In the genomic region with DNA sequence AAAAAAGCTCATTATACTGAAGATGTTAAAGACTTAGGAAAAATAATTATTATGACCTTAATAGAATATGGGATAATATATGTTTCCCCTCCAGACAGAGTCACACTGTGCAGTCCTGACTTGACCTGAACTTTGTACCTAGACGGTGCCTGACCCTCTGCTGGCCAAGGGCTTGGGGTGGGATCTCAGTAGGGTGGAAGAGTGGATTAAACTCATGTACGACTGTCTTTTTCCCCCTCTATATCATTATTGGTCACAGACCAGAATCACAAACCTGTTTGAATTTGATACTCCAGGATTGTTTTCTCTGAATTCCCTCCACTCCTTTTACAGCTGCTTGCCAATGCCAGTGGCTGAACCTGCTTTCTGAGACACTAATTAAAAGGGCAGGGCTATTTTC, we compare ENCODE assay signal across 11 mouse cellular contexts. TPM values are rescaled to one million over a fixed set of nuclear protein-coding genes. Genes with fewer than 3 reads are reported as not detected.
DNase-seq lines count a peak whose midpoint lies in the region; ATAC-seq lines count a peak whose summit lies in the region.
"Not testable (repeated sequence)": the region's sequence is repeated elsewhere in the genome, so short reads cannot be mapped to it uniquely, and the experiment has no call there.
"Had no signal": no experiment of that assay in that cellular context is flagged by ENCODE, and none has a peak within 500 bp of the region (broad histone marks: within the 10 kb centered on the region; RNA-seq: fewer than 3 reads in every experiment).

No protein-coding gene starts in this region.

- H3K36me3 ChIP-seq in embryonic facial prominence, embryonic 10.5 days (replicated peaks); forebrain, embryonic 12.5 days (replicated peaks); hindbrain, embryonic 14.5 days (replicated peaks; ENCODE audit: control insufficient read depth, insufficient read depth); limb, embryonic 11.5 days (ENCODE audit: control insufficient read depth, insufficient read depth, low read length); liver, embryonic 16.5 days (ENCODE audit: control insufficient read depth, insufficient read depth); midbrain, embryonic 11.5 days (ENCODE audit: control insufficient read depth, insufficient read depth, low read length); stomach, embryonic 15.5 days: not testable (repeated sequence)

- H3K9ac ChIP-seq in forebrain, embryonic 12.5 days; hindbrain, embryonic 14.5 days; limb, embryonic 11.5 days (ENCODE audit: low read length); midbrain, embryonic 11.5 days (ENCODE audit: low read length); stomach, embryonic 15.5 days: not testable (repeated sequence)
- peak overlapping the region; percentile 54 for H3K9ac ChIP-seq in liver, embryonic 16.5 days (ENCODE audit: low read depth, low read length)

- not testable (repeated sequence) for H3K27me3 ChIP-seq in embryonic facial prominence, embryonic 10.5 days (replicated peaks; ENCODE audit: low read depth, poor library complexity, severe bottlenecking); forebrain, embryonic 12.5 days; hindbrain, embryonic 14.5 days (ENCODE audit: control insufficient read depth, insufficient read depth, low read length); limb, embryonic 11.5 days (ENCODE audit: control insufficient read depth, insufficient read depth, low read length); liver, embryonic 16.5 days (ENCODE audit: control insufficient read depth, insufficient read depth, low read depth, low read length); midbrain, embryonic 11.5 days (ENCODE audit: control insufficient read depth, insufficient read depth, low read length); stomach, embryonic 15.5 days (replicated peaks)

- H3K27ac ChIP-seq in embryonic facial prominence, embryonic 10.5 days (replicated peaks) = peak overlapping the region; percentile 71
- peak overlapping the region; percentile 73; the same call in 1 of the 2 replicates for H3K27ac ChIP-seq in forebrain, embryonic 12.5 days
- not testable (repeated sequence) for H3K27ac ChIP-seq in hindbrain, embryonic 14.5 days; limb, embryonic 11.5 days (replicated peaks; ENCODE audit: low read depth, low read length)
- peak overlapping the region; percentile 81 for H3K27ac ChIP-seq in liver, embryonic 16.5 days (ENCODE audit: low read length)
- H3K27ac ChIP-seq in midbrain, embryonic 11.5 days (ENCODE audit: low read depth, low read length) = peak overlapping the region; percentile 20; the same call in 1 of the 2 replicates
- H3K27ac ChIP-seq in stomach, embryonic 15.5 days = peak overlapping the region; percentile 61; the same call in 1 of the 2 replicates

- WGBS in embryonic facial prominence, embryonic 10.5 days = 21% methylated on average over 2 of the region's 2 CpGs
- WGBS in forebrain, embryonic 12.5 days = 24% methylated on average over 2 of the region's 2 CpGs
- 13% methylated on average over 2 of the region's 2 CpGs for WGBS in hindbrain, embryonic 14.5 days
- 32% methylated on average over 2 of the region's 2 CpGs for WGBS in limb, embryonic 11.5 days
- 28% methylated on average over 2 of the region's 2 CpGs for WGBS in liver, embryonic 16.5 days (ENCODE audit: insufficient replicate concordance)
- 26% methylated on average over 2 of the region's 2 CpGs for WGBS in midbrain, embryonic 11.5 days
- 15% methylated on average over 2 of the region's 2 CpGs for WGBS in stomach, embryonic 15.5 days

- peak overlapping the region; percentile 33; the same call in 1 of the 2 replicates for H3K4me3 ChIP-seq in embryonic facial prominence, embryonic 10.5 days
- not testable (repeated sequence) for H3K4me3 ChIP-seq in forebrain, embryonic 12.5 days (replicated peaks); hindbrain, embryonic 14.5 days (replicated peaks; ENCODE audit: low read length); limb, embryonic 11.5 days (ENCODE audit: low read depth, low read length); midbrain, embryonic 11.5 days (ENCODE audit: low read depth, low read length); stomach, embryonic 15.5 days (replicated peaks)
- peak overlapping the region; percentile 46 for H3K4me3 ChIP-seq in liver, embryonic 16.5 days (ENCODE audit: low read depth, low read length)

- not testable (repeated sequence) for H3K9me3 ChIP-seq in embryonic facial prominence, embryonic 10.5 days; forebrain, embryonic 12.5 days; hindbrain, embryonic 14.5 days (ENCODE audit: control insufficient read depth, low read length); limb, embryonic 11.5 days (ENCODE audit: control insufficient read depth, low read length); liver, embryonic 16.5 days (replicated peaks; ENCODE audit: control insufficient read depth, low read length); midbrain, embryonic 11.5 days (ENCODE audit: control insufficient read depth, low read length); stomach, embryonic 15.5 days

- DNase-seq in embryonic facial prominence, embryonic 10.5 days (ENCODE audit: low spot score); hindbrain, embryonic 14.5 days (ENCODE audit: low spot score); limb, embryonic 11.5 days (ENCODE audit: low spot score): not testable (repeated sequence)
- peak; percentile 90 for DNase-seq in midbrain, embryonic 11.5 days (ENCODE audit: low spot score, missing footprints)

- not testable (repeated sequence) for H3K4me1 ChIP-seq in embryonic facial prominence, embryonic 10.5 days; forebrain, embryonic 12.5 days; hindbrain, embryonic 14.5 days (replicated peaks; ENCODE audit: control insufficient read depth, insufficient read depth, low read length); limb, embryonic 11.5 days (ENCODE audit: control insufficient read depth, insufficient read depth, low read length); midbrain, embryonic 11.5 days (ENCODE audit: control insufficient read depth, insufficient read depth, low read length); stomach, embryonic 15.5 days
- H3K4me1 ChIP-seq in liver, embryonic 16.5 days (ENCODE audit: control insufficient read depth, low read depth, low read length) = peaks cover 30% of the 10 kb centered on the region

- peak overlapping the region; percentile 30 for H3K4me2 ChIP-seq in forebrain, embryonic 12.5 days
- peak overlapping the region; percentile 29; the same call in 1 of the 2 replicates for H3K4me2 ChIP-seq in hindbrain, embryonic 14.5 days (replicated peaks)
- H3K4me2 ChIP-seq in limb, embryonic 11.5 days (ENCODE audit: low read depth, severe bottlenecking) = peak overlapping the region; percentile 13; the same call in 1 of the 2 replicates
- peak overlapping the region; percentile 57 for H3K4me2 ChIP-seq in liver, embryonic 16.5 days (ENCODE audit: low read depth, low read length)
- not testable (repeated sequence) for H3K4me2 ChIP-seq in midbrain, embryonic 11.5 days; stomach, embryonic 15.5 days

- not testable (repeated sequence) for ATAC-seq in forebrain, embryonic 12.5 days (ENCODE audit: low FRiP score); hindbrain, embryonic 14.5 days (ENCODE audit: low FRiP score); limb, embryonic 11.5 days (ENCODE audit: insufficient number of reproducible peaks, low FRiP score, low TSS enrichment, low read depth); liver, embryonic 16.5 days (ENCODE audit: low read depth); midbrain, embryonic 11.5 days (ENCODE audit: low FRiP score); stomach, embryonic 15.5 days (ENCODE audit: insufficient read depth, low FRiP score, low read depth)

RNA-seq across cellular contexts. Expression of gene Hist1h3e, which starts 1.5 kb away (rescaled TPM):
- 5.8 and 6.8 TPM in 2 replicates for polyA plus RNA-seq in embryonic facial prominence, embryonic 10.5 days (2016; fragmentation: Nextera tagmentation; extraction: Ambion mirVana)
- 5.7 and 7.6 TPM in 2 replicates for polyA plus RNA-seq in forebrain, embryonic 12.5 days (2016; fragmentation: Nextera tagmentation; extraction: Ambion mirVana)
- 1.5 and 3.1 TPM in 2 replicates for polyA plus RNA-seq in hindbrain, embryonic 14.5 days (2014; fragmentation: Nextera tagmentation; extraction: Ambion mirVana)
- polyA plus RNA-seq in limb, embryonic 11.5 days (2014; fragmentation: Nextera tagmentation; extraction: Ambion mirVana) = 9.6 and 9.8 TPM in 2 replicates
- polyA plus RNA-seq in liver, embryonic 16.5 days (2015; fragmentation: Nextera tagmentation; extraction: Ambion mirVana) = 3.4 and 4.2 TPM in 2 replicates
- polyA plus RNA-seq in midbrain, embryonic 11.5 days (2014; fragmentation: Nextera tagmentation; extraction: Ambion mirVana) = 7.2 and 7.4 TPM in 2 replicates
- polyA plus RNA-seq in stomach, embryonic 15.5 days (2015; fragmentation: Nextera tagmentation; extraction: Ambion mirVana) = 6.7 TPM in 2 replicates

RNA-seq across cellular contexts. Expression of gene Hist1h1d, which starts 7.6 kb away (rescaled TPM):
- polyA plus RNA-seq in embryonic facial prominence, embryonic 10.5 days (2016; fragmentation: Nextera tagmentation; extraction: Ambion mirVana) = 0.58 and 0.60 TPM in 2 replicates
- 0.47 and 0.56 TPM in 2 replicates for polyA plus RNA-seq in forebrain, embryonic 12.5 days (2016; fragmentation: Nextera tagmentation; extraction: Ambion mirVana)
- polyA plus RNA-seq in hindbrain, embryonic 14.5 days (2014; fragmentation: Nextera tagmentation; extraction: Ambion mirVana) = 0.12 and 0.17 TPM in 2 replicates
- polyA plus RNA-seq in limb, embryonic 11.5 days (2014; fragmentation: Nextera tagmentation; extraction: Ambion mirVana) = 0.54 and 0.56 TPM in 2 replicates
- 1.2 and 1.4 TPM in 2 replicates for polyA plus RNA-seq in liver, embryonic 16.5 days (2015; fragmentation: Nextera tagmentation; extraction: Ambion mirVana)
- polyA plus RNA-seq in midbrain, embryonic 11.5 days (2014; fragmentation: Nextera tagmentation; extraction: Ambion mirVana) = 0.59 and 0.61 TPM in 2 replicates
- polyA plus RNA-seq in stomach, embryonic 15.5 days (2015; fragmentation: Nextera tagmentation; extraction: Ambion mirVana) = 0.89 and 0.98 TPM in 2 replicates
- polyA plus RNA-seq: midbrain, embryonic 16.5 days had no signal

RNA-seq across cellular contexts. Expression of gene Hist1h4f, which starts 9.3 kb away (rescaled TPM):
- polyA plus RNA-seq in embryonic facial prominence, embryonic 10.5 days (2016; fragmentation: Nextera tagmentation; extraction: Ambion mirVana) = 1.00 and 1.2 TPM in 2 replicates
- polyA plus RNA-seq in forebrain, embryonic 12.5 days (2016; fragmentation: Nextera tagmentation; extraction: Ambion mirVana) = 0.74 and 1.4 TPM in 2 replicates
- polyA plus RNA-seq in hindbrain, embryonic 14.5 days (2014; fragmentation: Nextera tagmentation; extraction: Ambion mirVana) = not detected in 2 replicates
- polyA plus RNA-seq in limb, embryonic 11.5 days (2014; fragmentation: Nextera tagmentation; extraction: Ambion mirVana) = 0.67 and 2.3 TPM in 2 replicates
- 2.4 and 2.9 TPM in 2 replicates for polyA plus RNA-seq in liver, embryonic 16.5 days (2015; fragmentation: Nextera tagmentation; extraction: Ambion mirVana)
- 0.53 and 0.77 TPM in 2 replicates for polyA plus RNA-seq in midbrain, embryonic 11.5 days (2014; fragmentation: Nextera tagmentation; extraction: Ambion mirVana)
- 1.7 and 2.0 TPM in 2 replicates for polyA plus RNA-seq in stomach, embryonic 15.5 days (2015; fragmentation: Nextera tagmentation; extraction: Ambion mirVana)
- polyA plus RNA-seq: forebrain, postnatal 0 days; heart, postnatal 0 days; hindbrain, embryonic 16.5 days; midbrain, embryonic 16.5 days had no signal

RNA-seq across cellular contexts. Expression of gene Hist1h2ae, which starts 10.3 kb away (rescaled TPM):
- polyA plus RNA-seq in embryonic facial prominence, embryonic 10.5 days (2016; fragmentation: Nextera tagmentation; extraction: Ambion mirVana) = 96.8 and 97.7 TPM in 2 replicates
- polyA plus RNA-seq in forebrain, embryonic 12.5 days (2016; fragmentation: Nextera tagmentation; extraction: Ambion mirVana) = 115 and 138 TPM in 2 replicates
- polyA plus RNA-seq in hindbrain, embryonic 14.5 days (2014; fragmentation: Nextera tagmentation; extraction: Ambion mirVana) = 21.8 and 22.5 TPM in 2 replicates
- polyA plus RNA-seq in limb, embryonic 11.5 days (2014; fragmentation: Nextera tagmentation; extraction: Ambion mirVana) = 98.4 and 102 TPM in 2 replicates
- 63.6 and 96.6 TPM in 2 replicates for polyA plus RNA-seq in liver, embryonic 16.5 days (2015; fragmentation: Nextera tagmentation; extraction: Ambion mirVana)
- 69.8 and 76.3 TPM in 2 replicates for polyA plus RNA-seq in midbrain, embryonic 11.5 days (2014; fragmentation: Nextera tagmentation; extraction: Ambion mirVana)
- polyA plus RNA-seq in stomach, embryonic 15.5 days (2015; fragmentation: Nextera tagmentation; extraction: Ambion mirVana) = 95.8 and 121 TPM in 2 replicates

RNA-seq across cellular contexts. Expression of gene Hist1h2bg, which starts 10.5 kb away (rescaled TPM):
- polyA plus RNA-seq in embryonic facial prominence, embryonic 10.5 days (2016; fragmentation: Nextera tagmentation; extraction: Ambion mirVana) = 7.0 and 9.8 TPM in 2 replicates
- 8.9 and 11.4 TPM in 2 replicates for polyA plus RNA-seq in forebrain, embryonic 12.5 days (2016; fragmentation: Nextera tagmentation; extraction: Ambion mirVana)
- polyA plus RNA-seq in hindbrain, embryonic 14.5 days (2014; fragmentation: Nextera tagmentation; extraction: Ambion mirVana) = 0.94 and 2.3 TPM in 2 replicates
- polyA plus RNA-seq in limb, embryonic 11.5 days (2014; fragmentation: Nextera tagmentation; extraction: Ambion mirVana) = 8.2 and 10.0 TPM in 2 replicates
- polyA plus RNA-seq in liver, embryonic 16.5 days (2015; fragmentation: Nextera tagmentation; extraction: Ambion mirVana) = 10.6 and 13.5 TPM in 2 replicates
- polyA plus RNA-seq in midbrain, embryonic 11.5 days (2014; fragmentation: Nextera tagmentation; extraction: Ambion mirVana) = 3.9 and 6.2 TPM in 2 replicates
- 11.7 and 17.0 TPM in 2 replicates for polyA plus RNA-seq in stomach, embryonic 15.5 days (2015; fragmentation: Nextera tagmentation; extraction: Ambion mirVana)
